Mouse (Mus musculus): ENCODE data around the gene Nlgn1.

DNA sequence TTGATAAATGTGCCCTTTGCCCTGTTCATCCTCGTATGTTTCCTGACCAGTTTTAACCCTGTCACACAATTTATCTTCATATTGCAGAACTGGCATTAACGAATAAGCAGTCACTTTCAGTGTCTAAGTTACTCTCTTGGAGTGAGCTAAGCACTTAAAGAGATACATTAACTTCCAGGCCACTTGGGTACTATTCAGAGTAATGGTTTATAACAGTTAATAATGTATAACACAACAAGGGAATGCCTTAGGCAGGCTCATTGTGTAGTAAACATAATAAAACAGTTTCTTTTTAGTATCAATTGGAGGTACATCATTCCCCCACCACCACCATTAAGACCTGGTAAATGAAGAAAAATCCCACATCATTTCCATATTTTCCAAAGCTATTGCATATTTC, 368.7 kb downstream of the Nlgn1 start:
- TF ChIP-seq CTCF (IDR thresholded peaks at IDR 0.05; ENCODE audit: insufficient read depth, low read length) (no peak), POLR2A (IDR thresholded peaks at IDR 0.05; ENCODE audit: borderline replicate concordance, extremely low read depth, low read depth, low read length) (no peak)
